Mouse (Mus musculus): Measurements from ENCODE around the gene Plekhg2. TPM values are rescaled to one million over a fixed set of nuclear protein-coding genes. Genes with fewer than 3 reads are reported as not detected.

Gene Plekhg2
- polyA plus RNA-seq, 1 experiment, result 66.4 TPM

DNA sequence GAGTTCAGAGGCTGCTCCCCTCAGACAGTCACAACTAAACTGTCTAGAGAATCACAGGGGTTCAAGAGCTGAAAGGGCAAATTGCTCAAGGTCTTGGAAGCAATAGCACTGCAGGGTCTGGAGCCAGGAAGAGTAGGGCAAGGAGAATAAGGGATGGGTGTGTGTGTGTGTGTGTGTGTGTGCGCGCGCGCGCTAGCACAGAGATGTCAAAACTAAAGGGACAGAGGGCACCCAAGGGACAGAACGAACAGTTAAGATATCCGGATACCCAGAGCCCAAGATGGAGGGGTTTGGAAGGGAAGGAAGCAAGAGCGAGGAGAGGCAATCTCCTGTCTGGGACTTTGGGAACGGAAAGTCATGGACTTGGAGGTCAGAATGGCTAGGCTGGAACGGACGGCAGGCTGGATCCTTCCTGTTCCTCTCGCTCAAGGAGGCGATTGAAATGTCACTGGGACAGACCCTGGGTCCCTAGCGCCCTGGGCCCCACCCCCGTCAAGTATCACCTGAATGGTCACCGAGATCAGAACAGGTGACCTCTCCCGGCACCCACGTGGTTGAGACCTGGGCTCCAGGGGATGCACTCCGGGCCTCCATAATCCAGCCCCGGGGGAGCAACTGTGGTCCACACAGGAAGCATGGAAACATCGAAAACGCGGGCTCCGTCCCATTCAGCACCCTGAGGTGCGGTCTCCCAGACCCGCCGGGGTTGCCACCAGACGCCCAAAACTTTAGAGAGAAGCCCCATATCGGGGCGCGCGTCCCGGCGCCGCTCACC lies 61.1 kb downstream of the Plekhg2 start:
- no peak for DNase-seq (ENCODE audit: low read depth in 1 of 2, low spot score in 2 of 2)

GRCm38 (mm10) chr7:28309737-28310136 lies 62.7 kb downstream of the Plekhg2 start:
- DNase-seq (ENCODE audit: low read depth in 1 of 2, low spot score in 2 of 2), result no peak
- 88% methylated on average over 9 of the region's 9 CpGs for WGBS
- Histone ChIP-seq H3K4me1 (ENCODE audit: control insufficient read depth, insufficient read depth, insufficient read length) (peaks cover 4% of the 10 kb centered on the region; the same call in 1 of the 2 replicates), H3K27me3 (ENCODE audit: control insufficient read depth, insufficient read depth, low read length) (no peaks in the 10 kb centered on the region), H3K36me3 (ENCODE audit: control insufficient read depth, insufficient read depth, low read length) (peaks cover 25% of the 10 kb centered on the region), H3K27ac (ENCODE audit: insufficient read depth, low read length) (no peak overlapping the region), H3K4me3 (ENCODE audit: extremely low read depth, insufficient read depth, insufficient read length) (no peak overlapping the region)
- TF ChIP-seq CTCF (IDR thresholded peaks at IDR 0.05; ENCODE audit: extremely low read depth, insufficient read depth, insufficient read length, insufficient replicate concordance) (no peak), POLR2A (IDR thresholded peaks at IDR 0.05; ENCODE audit: low read depth, low read length) (no peak)

More for the DNA sequence above, 61.1 kb downstream of the Plekhg2 start:
- Histone ChIP-seq H3K27me3 (ENCODE audit: control insufficient read depth, insufficient read depth, low read length) (no peaks in the 10 kb centered on the region), H3K4me1 (ENCODE audit: control insufficient read depth, insufficient read depth, insufficient read length) (peaks cover 4% of the 10 kb centered on the region; the same call in 1 of the 2 replicates), H3K36me3 (ENCODE audit: control insufficient read depth, insufficient read depth, low read length) (peaks cover 31% of the 10 kb centered on the region), H3K27ac (ENCODE audit: insufficient read depth, low read length) (no peak overlapping the region), H3K4me3 (ENCODE audit: extremely low read depth, insufficient read depth, insufficient read length) (peak overlapping the region; percentile 73)
- no peak for TF ChIP-seq POLR2A (IDR thresholded peaks at IDR 0.05; ENCODE audit: low read depth, low read length)
- no peak for TF ChIP-seq CTCF (IDR thresholded peaks at IDR 0.05; ENCODE audit: extremely low read depth, insufficient read depth, insufficient read length, insufficient replicate concordance)
- WGBS, result 5% methylated on average over 35 of the region's 35 CpGs

Other genes starting within 250 kb of the Plekhg2 start
- not detected in 2 replicates for gene 9530053A07Rik, start 243.1 kb downstream of the Plekhg2 start, polyA plus RNA-seq (2012; rRNA removed)
- 49.5 and 52.2 TPM in 2 replicates for gene Fbl, start 202.9 kb downstream of the Plekhg2 start, polyA plus RNA-seq (2012; rRNA removed)
- gene Dyrk1b, start 193.1 kb downstream of the Plekhg2 start, polyA plus RNA-seq (2012; rRNA removed), result 22.4 and 29.4 TPM in 2 replicates
- 2.4 and 3.5 TPM in 2 replicates for gene Eid2, start 104.7 kb downstream of the Plekhg2 start, polyA plus RNA-seq (2012; rRNA removed)
- gene Eid2b, start 94.9 kb downstream of the Plekhg2 start, polyA plus RNA-seq (2012; rRNA removed), result 4.1 and 9.3 TPM in 2 replicates
- gene Selenov, start 81.4 kb downstream of the Plekhg2 start, polyA plus RNA-seq (2012; rRNA removed), result not detected in 2 replicates
- gene Dll3, start 70.4 kb downstream of the Plekhg2 start, polyA plus RNA-seq (2012; rRNA removed), result not detected in 2 replicates
- gene Timm50, start 60.5 kb downstream of the Plekhg2 start, polyA plus RNA-seq (2012; rRNA removed), result 37.9 and 45.7 TPM in 2 replicates
- 112 and 120 TPM in 2 replicates for gene Supt5, start 33.9 kb downstream of the Plekhg2 start, polyA plus RNA-seq (2012; rRNA removed)
- 1,505 and 1,761 TPM in 2 replicates for gene Rps16, start 21.9 kb downstream of the Plekhg2 start, polyA plus RNA-seq (2012; rRNA removed)
- gene Zfp36, start 7.7 kb upstream of the Plekhg2 start, polyA plus RNA-seq (2012; rRNA removed), result 106 and 138 TPM in 2 replicates
- gene Med29, start 20.1 kb upstream of the Plekhg2 start, polyA plus RNA-seq (2012; rRNA removed), result 26.6 and 31.5 TPM in 2 replicates
- 85.1 and 88.6 TPM in 2 replicates for gene Paf1, start 20.4 kb upstream of the Plekhg2 start, polyA plus RNA-seq (2012; rRNA removed)
- gene Gmfg, start 64.8 kb upstream of the Plekhg2 start, polyA plus RNA-seq (2012; rRNA removed), result 43.1 and 46.2 TPM in 2 replicates
- gene Lrfn1, start 79.4 kb upstream of the Plekhg2 start, polyA plus RNA-seq (2012; rRNA removed), result 2.7 and 3.3 TPM in 2 replicates
- not detected in 2 replicates for gene Ifnl2, start 137.9 kb upstream of the Plekhg2 start, polyA plus RNA-seq (2012; rRNA removed)
- gene Ifnl3, start 150.2 kb upstream of the Plekhg2 start, polyA plus RNA-seq (2012; rRNA removed), result not detected in 2 replicates
- gene Sycn, start 168.3 kb upstream of the Plekhg2 start, polyA plus RNA-seq (2012; rRNA removed), result 3,549 and 8,446 TPM in 2 replicates
- 0.81 and 1.0 TPM in 2 replicates for gene Nccrp1, start 174.7 kb upstream of the Plekhg2 start, polyA plus RNA-seq (2012; rRNA removed)
- gene Samd4b, start 225.5 kb upstream of the Plekhg2 start, polyA plus RNA-seq (2012; rRNA removed), result 48.2 and 68.2 TPM in 2 replicates
- 13.2 and 17.6 TPM in 2 replicates for gene Pak4, start 225.6 kb upstream of the Plekhg2 start, polyA plus RNA-seq (2012; rRNA removed)